Mouse (Mus musculus): ENCODE results near the gene Tmem131l.

Tmem131l gene

DNA sequence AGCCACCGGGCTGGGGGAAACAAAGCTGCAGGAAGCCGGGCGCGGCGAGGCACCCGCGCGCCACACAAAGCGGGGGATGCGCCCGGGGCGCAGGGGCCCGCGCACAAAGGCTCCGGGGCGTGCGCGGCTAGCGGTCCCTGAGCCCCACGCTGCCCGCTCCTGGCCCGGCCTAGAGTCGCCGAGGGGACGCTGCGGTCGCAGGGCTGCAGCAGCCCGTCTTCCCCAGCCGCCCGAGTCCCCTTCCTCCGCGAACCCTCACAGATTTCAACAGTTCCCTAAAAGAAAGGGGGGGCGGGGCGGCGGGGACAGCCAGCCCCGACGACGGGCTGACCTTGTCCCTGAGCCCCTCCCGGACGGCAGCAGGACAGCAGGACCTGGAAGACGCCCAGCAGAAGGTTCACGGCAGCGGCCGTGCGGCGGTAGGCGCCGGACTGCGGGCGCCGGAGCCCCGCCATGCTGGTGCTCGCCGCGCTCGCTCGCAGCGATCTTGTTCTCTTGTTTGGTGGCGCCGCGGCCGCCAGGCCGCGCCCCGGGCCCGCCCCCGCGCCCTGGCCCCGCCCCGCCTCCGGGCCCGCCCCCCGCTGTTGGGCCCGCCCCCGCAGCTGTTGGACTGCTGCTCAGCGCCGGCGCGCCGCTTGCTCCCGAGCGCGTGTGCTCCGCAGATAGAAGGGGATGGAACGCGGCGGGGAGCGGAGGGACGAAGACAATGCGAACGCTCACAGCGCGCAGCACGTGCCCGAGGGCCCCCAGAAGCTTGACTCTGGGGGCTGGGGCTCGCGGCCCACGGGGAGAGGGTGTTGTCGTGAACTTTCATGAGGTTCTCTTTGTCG is at the start of gene Tmem131l:
Gene Tmem131l, minus strand, starts transcription at position 530 of the 830 bp plus-strand sequence.
- DNase-seq, result peak in 1 of 2 experiments; percentile 73

DNA sequence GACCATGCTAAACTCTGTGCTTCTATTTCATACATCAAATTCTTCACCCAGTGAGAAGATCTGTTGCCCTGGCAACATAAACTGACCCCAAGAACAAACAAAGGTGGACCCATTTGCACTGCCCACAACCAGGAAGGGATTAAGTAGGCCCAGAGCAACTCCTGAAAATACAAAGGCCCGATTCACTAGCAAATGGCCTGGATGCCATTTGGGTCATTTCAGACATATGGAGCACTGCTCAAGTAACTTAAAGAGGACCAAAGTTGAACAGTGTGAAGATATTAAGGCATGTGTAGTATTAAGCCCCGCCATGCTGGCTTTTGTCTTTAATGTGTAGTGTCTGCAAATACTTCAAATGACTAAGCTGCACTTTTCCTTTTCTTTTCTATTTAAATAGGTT is 46.9 kb upstream of the Tmem131l start:
- no peak for DNase-seq

DNA sequence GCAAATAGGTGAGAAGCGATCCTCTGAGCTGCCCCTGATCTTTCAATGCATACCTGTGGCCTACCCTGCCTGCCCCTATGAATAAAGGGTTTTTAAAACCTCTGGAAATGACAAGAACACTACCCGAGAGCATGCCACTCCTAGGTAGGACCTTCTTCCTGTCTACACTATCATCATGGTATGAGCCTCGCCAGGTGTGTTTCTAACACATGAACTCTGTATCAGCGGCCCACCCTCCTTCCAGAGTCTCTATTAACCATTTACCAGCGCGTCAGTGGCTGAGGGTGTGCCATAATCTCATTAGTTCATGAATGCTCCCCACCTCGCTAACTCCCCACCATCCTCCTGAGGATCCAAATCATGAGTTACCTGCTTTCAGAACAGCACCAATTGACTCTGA is 46.4 kb upstream of the Tmem131l start:
- no peak for DNase-seq

DNA sequence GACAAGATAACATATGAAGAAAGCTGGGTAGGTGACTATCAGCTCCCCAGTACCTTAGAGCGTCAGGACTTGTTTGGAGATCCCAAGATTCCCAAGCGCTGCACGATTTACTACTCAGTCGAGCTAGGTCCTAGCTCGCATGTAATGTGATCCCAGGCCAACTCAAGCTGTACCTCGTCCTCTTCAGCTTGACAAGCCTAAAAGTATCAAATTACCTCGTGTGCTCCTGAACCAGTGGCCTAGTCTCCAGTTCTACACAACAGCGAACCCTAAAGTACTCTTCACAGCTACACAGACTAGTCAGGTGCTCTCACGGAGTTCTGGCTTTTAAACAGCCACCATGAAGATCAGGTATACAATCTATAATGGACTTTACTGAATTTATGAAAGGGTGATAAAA is 45.5 kb upstream of the Tmem131l start:
- DNase-seq, result no peak

DNA sequence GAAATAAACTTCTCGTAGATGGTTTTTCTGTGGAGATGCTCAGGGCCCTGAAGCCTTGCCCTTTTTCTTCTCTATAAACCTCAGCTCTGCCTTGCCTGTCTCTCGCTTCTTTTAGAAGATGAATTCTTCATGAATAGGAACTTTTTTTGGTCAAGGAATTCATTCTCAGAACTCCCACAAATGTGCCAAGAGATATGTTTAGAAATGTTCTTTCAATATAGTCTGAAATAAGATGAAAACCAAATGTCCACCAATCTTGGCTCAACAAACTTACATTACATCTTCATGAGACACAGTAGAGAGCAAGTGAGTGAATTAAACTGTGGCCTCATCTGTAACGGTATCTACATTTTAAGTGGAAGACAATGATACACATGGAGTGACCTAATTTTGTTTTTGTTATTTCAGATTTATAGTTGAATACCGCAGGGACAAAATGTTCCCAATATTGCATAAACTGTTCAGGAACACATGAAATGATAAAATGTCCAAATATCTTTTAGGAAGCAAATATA is 41.3 kb upstream of the Tmem131l start:
- no peak for DNase-seq

DNA sequence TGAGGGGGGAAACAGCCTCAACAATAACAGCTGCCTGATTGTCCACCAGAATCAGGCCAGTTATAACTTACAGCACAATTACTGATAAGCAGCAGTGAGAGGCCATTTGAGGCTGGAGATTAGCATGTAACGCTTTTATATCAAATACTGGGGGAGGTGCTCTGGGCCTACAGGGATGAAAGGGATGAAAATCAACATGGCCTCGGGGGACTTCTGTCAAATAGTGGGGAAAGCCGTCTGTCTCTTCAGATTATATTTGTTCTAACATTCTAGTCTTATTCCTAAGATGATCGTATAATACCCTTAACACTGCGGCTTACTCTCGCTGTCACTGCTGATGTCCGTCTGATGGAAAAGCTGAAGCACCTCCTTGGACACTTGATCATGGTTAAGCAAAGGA is 40.1 kb upstream of the Tmem131l start:
- no peak for DNase-seq

DNA sequence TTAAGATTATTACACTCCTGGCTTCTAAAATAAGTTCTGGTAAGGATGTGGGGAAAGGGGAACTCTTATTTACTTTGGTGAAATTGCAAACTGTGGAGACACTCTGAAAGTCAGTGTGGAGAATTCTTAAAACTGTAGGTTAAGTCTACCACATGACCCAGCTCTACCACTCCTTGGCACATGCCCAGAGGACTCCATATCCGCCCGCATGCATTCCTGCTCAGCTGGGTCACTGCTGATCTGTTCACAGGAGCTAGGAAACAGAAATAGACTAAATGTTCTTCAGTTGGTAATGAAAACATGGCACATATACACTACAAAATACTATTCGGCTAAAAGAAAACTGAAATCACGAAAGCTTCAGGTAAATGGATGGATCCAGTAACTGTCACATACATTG is 37.5 kb upstream of the Tmem131l start:
- no peak for DNase-seq

DNA sequence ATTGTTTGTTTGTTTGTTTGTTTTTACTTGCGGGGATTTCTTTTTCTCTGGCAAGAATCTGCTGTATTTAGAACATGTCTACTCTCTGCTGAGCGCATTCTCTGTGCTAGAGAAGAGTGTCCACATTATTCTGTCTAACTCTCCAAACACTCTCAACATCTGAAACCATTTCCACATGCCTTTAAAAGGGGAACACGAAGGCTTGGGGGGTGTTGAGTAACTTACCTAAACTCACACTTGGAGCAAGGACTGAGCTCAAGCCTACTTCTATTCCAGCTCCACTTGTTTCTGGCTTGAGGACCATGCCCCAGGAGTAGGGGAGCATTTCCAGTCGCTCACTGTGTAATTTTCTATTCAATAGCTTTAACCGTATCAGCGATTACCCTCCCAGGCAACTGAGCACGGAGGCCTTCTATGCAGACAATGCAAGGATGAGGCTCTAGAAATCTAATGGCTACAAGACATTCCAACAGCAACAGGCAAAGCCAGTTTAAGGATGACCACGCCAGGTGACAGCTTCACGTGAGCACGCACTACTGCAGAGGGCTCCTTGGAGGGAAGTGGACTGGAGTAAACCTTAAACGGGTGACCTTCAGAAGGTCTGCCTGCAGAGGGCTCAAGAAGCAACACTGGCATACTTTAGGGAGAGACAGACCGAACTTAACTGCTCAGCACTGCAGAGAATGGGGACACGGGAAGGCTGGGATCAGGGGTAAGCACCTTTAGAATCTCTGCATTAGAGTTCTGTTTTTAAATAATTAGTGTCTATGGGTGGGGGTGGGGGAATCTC is 36.8 kb upstream of the Tmem131l start:
- DNase-seq, result no peak

DNA sequence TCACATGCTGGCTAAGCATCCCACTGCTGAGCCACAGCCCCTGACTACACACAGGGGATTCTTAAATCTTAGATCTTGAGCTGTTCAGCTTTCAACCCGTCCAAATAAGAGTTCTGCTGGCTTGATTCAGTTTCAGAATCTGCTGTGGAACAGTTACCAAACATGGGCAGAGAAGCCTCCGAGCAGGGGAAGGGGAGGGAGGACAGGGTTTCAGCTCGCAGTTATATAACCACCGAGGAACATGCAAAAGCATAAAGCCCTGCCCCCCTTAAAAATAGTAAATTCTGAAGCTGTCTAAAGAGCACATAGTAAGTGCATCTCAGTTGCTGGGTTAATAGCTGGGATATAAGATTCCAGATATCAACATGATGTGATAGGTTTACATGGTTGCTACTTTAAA is 35.5 kb upstream of the Tmem131l start:
- DNase-seq, result no peak

DNA sequence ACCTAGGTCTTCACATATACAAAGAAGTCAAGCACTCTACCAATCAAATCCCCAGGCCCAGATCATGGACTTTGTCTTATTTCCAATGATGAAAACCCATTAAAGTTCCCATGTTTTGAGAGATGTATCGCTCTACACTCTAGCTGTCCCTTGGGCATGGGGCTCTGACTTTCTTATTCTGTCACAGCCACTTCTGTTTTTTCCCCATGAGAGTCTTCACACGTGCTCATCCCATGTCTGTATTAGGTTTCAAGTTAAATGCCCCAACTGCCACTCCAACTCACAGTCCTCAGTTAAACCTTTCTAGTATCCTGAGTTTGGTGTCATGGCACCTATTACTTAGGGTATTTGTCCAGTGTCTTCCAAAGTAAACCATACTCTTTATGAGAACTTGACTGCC is 34.8 kb upstream of the Tmem131l start:
- no peak for DNase-seq

DNA sequence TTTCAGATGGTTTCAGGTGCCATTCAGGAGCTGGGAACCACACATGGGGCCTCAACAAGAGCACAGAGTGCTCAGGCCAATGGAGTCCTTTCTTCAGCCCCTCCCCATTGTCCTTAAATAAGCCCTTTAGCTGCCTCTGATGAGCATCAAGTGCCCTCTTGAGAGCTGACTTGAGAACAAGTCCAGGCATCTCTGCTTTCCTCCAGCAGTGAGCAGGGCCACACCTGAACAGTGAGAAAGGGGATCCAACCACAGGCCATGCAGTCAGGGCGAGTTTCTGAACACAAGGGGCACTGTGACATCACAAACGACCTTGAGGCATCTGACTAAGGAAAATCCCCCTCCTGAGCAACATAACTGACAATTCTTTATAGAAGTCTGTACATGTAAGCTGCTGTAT is 31.7 kb upstream of the Tmem131l start:
- no peak for DNase-seq

DNA sequence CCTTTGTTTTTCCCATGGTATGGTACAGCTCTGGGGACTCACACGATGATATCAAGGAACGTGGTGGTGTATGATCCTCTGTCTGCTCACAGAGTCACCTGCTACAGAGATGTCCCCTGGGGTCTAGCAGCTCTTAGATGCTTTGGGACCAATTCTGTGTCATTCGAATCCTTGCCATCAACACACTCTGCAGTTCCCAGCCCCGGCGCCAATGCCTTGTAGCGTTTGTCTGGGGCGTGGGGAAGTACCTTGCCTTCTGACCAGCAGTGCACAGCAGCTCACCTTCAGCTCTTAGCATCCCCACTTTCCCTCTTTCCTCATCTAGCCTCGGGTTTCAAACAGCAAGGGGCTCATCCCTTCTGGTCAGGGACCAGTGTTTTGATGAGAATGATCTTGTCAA is 30.8 kb upstream of the Tmem131l start:
- DNase-seq, result no peak

DNA sequence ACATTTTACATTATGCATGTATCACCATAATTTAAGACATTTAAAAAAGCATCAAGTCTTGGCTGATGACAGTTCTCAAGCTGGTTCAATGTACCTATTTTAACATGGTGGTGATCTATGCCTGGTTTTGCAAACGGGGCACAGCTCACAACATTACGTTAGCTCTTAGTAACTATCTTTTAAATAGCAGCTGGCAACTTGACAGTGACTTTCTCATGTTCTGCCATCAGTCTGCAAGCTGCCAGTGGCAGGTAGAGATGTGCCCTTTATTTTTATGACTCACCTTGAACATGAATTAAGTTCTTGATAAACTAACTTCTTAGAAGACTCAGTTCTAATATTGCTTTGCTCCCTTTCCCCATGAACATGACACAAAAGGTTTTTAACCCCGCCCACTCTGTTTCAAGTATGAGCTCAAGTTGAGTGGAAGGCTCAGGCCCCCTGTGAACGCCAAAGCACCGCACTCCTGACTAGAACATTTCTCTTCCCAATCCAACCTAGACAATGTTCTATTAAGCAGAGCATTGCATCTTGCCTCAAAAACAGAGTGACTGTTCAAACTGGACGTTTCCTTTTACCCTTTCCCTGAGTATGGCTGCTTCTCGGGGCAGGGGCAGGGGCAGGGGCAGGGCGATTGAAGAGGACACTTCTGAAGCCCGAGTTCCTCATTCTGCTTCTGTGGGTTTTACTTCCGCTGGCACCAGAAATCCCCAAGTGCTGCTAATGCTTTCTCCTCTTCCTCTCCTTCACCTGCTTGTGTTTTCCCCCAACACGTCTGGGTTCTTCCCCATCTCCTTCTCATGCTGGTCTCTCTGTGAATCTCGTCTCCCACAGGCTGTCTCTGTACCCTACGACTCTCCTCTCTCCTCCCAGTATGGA is 29.1 kb upstream of the Tmem131l start:
- DNase-seq, result peak; percentile 14 to 20

DNA sequence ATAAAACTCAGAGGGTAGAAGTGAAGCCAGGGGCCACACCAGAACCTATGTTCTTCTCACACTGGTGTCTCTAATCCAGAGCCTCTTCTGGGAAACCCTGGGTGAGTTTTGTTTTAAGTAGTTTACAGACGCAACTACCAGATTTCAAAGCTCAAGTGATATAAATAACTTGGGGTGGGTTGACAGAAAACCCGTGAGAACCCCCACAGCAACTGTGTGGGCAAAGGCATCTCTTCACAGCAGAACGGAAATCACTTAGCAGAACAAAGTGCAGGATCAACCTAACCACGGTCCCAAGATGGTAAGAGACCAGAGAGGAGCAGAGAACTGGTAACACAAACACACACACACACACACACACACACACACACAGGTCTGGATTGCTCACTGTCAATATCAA is 25.9 kb upstream of the Tmem131l start:
- DNase-seq, result peak; percentile 19 to 67

DNA sequence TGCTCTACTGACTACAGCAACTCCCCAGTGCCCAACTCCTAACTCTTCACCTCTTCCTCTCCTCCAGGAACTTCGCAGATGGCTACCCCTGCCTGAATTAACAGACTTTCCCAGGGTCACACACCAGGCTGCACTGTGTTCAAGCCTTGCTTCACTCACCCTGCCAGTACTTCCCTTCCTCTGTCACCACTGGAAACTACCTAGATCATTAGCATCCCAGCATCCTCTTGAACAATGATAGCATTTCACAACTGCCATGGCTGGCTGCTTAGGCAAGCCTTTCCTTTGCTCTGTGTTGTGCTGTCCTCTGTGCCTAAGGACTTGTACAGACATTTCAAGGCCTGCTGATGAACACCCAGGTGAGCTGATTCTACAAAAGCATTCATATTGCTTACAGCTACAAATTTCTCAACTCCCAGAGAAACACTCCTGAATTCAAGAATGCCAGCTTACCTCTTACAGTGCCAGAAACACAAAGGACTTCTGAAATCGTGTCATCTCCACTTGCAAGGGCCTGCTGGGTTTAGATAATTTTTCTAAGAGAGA is 23.5 kb upstream of the Tmem131l start:
- no peak for DNase-seq

DNA sequence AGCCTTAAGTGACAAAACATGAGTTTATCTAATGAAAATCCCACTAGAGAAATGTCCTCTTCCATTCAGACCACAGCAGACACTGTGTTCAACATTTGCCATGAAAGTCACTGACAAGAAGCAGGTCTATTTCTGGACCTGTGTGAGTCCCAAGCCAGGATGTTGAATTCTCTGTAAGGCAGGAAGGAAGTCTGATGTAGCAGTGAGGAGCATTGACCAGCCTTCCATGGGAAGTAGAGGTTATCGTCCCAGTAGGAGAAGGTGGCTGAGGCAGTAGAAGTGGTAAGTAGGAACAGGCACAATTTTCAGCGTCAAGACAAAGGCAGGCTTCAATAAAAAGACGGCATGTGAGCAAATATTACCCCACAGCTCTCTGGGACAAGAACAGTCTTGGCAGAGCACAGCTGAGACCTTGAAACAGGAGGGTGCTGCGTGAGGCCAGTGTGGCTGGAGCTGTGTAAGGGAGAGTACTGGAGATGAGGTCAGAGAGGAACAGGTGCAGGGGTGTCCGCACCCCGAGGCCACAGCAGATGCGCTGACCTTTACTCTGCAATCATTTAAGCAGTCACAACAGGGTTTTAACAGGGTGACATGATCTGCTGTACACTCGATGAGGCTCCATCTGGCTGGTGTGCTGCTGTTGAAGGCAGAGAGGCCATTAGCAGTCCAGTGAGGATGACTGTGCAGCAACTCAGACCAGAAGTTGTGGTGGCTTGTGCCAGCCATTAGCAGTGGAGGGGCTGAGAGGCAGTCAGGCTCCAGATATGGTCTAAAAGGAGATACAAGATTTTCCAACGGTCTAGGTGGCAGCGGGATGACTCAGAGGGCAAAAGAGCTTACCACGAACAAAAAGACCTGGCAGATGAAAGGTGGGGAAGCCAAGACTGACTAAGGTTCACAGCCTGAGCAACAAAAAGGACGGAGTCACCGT is 21.8 kb upstream of the Tmem131l start:
- no peak for DNase-seq

DNA sequence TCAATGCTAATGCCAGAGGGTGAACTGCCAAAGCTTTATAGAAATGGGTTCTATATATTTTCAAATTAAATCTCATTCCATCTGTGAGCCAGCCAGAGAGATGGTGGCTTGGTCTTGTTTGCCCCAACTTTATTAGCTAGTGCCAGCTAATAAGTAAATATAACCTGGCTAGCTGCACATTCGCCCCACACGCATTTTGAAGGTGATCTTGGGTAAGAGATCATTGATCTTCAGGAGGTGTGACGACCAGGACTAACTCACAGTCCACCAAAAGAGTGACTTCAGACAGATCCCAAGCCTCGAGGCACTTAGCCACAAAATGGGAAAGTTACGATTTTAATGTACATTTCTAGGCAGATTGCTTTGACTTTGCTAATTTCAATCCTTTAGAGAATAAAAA is 21.0 kb upstream of the Tmem131l start:
- DNase-seq, result no peak

DNA sequence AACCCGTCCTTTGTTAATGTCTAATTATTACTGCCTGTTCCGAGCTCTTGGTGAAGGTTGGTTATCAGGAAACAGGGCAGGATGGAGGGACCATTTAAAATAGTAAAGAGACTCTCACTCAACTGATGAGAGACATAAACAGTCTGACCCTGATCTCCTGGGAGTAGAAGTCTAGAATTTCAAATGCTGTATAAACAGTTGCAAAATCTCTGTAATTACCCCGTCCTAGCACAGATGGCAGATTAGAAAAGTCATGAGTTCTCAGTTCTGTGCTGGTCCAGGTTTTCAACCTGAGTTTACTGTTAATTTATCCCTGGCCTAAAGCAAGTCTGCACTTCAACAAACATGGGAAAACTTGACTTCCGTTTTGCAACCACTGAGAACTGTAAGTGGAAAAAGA is 20.2 kb upstream of the Tmem131l start:
- DNase-seq, result no peak

DNA sequence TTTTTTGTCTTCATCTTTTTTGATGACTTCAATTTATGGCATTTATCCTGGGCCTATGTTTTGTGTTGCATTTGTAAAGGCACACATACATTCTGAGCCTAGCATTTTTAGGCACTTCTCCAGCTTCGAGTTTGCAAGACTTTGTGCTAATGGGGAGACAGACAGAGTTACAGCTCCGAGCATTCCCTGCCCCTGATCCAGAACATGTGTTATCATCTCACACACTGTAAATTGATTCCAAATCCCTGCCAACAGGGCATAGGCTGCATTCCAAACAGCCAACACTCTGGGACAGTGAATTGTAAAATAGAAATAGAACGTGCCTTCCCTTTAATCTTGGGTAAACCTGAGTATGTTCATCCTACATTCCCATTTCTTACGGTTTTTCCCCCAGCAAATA is 19.7 kb upstream of the Tmem131l start:
- DNase-seq, result no peak

DNA sequence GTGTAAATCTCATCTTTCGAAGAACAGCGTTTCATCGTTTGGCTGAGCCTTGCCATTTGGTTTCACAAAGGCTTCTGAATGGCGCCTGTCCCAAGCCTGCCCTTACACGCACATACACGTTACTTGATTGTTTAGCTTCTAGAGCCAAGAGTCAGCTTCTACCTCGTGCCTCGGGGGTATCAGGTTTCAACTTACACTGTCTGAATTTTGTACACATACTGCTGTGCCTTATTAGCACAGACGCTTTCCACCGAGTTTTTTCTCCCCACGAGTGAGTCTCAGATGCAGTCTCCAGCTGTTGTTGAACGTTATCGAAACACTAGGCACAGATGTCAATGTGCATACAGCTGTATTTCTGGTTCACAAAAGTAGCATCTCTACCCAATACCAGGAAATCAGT is 19.3 kb upstream of the Tmem131l start:
- no peak for DNase-seq

DNA sequence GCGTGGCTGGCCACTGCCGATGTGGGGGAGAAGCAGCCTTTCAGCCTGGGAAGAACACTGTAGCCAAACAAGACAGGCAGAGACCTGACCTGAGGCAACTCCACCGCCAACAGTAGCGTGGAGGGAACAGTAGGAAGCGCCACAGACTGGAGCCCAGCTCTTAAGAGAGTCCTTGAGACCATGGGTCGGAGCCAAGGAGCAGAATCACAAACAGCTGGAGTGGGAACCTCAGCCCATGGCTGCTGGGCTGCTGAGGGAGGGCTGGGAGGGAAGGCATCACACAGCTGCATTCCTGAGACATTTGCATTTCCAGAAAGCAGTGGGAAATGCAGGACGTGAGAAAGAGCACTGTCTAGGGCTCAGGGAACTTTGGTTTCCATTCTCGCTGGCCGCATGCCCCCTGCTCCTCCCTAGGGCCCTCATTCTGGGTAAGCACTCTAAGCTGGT is 8.8 kb upstream of the Tmem131l start:
- no peak for DNase-seq
